Mouse (Mus musculus): Measurements from ENCODE around the gene Rcor1.
A peak's percentile ranks its signal among the peaks of the same experiment; 100 is the strongest.

Rcor1 gene

GRCm38 (mm10) chr12:111038976-111039612, at the start of gene Rcor1:
Gene Rcor1, plus strand, starts transcription at chr12:111039351.
- peak; percentile 97 for DNase-seq (ENCODE audit: extremely low read depth, low read depth)

DNA sequence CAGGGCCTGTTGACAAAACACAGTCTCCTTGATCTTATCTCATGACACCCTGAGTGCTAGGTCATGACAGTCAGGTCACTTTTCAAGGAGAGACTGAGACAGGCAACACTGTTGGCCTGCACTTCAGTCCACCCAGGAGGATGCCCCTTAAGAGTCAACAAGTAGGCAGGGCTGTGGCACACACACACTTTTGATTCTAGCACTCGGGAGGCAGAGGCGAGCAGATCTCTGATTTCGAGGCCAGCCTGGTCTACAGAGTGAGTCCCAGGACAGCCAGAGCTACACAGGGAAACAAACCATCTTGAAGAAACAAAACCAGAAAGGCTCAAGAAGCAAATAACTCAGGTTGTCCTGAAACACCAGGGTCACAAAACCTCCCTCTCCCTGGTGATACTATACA, 49.7 kb upstream of the Rcor1 start:
- no peak for DNase-seq (ENCODE audit: extremely low read depth, low read depth)

GRCm38 (mm10) chr12:110990500-110990899, 48.7 kb upstream of the Rcor1 start:
- DNase-seq (ENCODE audit: extremely low read depth, low read depth): no peak

- DNase-seq (ENCODE audit: extremely low read depth, low read depth): peak; percentile 87
These were observed 47.6 kb upstream of the Rcor1 start for GRCm38 (mm10) chr12:110991361-110992127.

- peak; percentile 87 for DNase-seq (ENCODE audit: extremely low read depth, low read depth)
These were observed 47.0 kb upstream of the Rcor1 start for GRCm38 (mm10) chr12:110992128-110992553.

DNA sequence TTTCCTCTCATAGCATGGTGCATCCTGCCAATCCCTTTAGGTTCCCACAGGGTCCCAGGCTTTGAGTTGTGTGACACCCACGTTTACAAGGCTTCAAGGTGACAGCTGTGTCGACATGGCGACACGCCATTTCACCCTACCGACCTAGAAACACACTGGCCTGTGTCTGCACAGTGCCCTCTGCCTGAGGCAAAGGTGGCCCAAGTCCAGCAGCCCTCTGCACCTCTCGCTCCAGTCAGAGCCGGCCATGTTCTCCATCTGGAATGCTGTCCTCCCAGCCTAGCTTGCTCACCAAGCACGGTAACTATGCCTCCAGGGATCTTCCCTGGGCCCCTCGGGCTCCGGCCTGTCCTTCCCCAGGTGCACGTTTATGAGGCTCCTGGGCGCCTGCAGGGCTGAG, 46.4 kb upstream of the Rcor1 start:
- no peak for DNase-seq (ENCODE audit: extremely low read depth, low read depth)

DNA sequence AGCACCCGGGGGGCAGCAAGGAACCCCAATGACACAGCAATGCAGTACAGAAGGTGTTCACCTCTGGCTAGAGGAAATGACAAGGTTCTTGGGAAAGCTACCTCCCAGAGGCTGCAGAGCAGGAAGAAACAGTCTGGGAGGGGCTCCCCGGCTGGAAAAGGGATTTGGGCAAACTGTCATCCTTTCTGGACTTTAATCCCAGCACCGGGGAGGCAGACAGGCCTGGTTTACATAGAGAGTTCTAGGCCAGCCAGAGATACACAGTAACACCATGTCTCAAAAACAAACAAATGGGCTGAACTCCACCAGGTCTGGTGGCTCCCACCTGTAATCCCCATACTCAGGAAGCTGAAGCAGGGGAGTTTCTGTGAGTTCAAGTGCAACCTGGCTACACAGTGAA, 45.9 kb upstream of the Rcor1 start:
- no peak for DNase-seq (ENCODE audit: extremely low read depth, low read depth)

- no peak for DNase-seq (ENCODE audit: extremely low read depth, low read depth)
These were observed 44.5 kb upstream of the Rcor1 start for GRCm38 (mm10) chr12:110994666-110995065.

DNA sequence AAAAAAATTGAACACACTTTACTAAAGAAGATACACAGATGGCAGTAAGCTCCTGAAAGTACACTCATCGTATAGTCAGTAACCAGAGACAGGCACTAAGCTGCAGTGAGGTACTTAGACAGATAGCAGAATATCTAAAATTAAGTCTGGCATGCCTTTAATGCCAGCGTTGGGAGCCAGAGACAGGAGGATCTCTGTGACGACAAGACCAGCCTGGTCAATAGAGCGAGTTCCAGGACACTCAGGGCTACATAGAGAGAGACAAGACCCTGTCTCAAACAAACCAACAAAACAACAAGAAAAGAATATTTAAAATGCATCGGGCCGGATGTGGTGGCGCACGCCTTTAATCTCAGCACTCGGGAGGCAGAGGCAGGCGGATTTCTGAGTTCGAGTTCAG, 41.1 kb upstream of the Rcor1 start:
- no peak for DNase-seq (ENCODE audit: extremely low read depth, low read depth)

DNA sequence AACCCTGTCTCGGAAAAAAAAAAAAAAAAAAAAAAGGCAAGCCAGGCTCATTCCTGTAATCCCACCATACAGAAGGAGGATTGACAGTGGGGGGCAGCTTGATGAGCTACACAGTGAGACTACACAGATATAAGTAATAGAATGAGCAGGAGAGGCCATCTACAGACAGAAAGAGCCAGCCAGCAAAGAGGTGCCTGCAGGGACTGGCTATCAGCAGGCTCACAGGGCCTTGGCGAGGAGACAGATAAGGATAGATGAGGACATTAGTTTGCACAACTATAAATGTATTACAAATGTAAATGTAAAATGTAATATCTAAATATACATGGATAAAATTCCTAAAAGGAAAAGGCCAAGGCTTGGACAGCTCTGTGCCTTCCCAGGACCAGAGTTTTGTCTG, 39.3 kb upstream of the Rcor1 start:
- DNase-seq (ENCODE audit: extremely low read depth, low read depth): no peak

DNA sequence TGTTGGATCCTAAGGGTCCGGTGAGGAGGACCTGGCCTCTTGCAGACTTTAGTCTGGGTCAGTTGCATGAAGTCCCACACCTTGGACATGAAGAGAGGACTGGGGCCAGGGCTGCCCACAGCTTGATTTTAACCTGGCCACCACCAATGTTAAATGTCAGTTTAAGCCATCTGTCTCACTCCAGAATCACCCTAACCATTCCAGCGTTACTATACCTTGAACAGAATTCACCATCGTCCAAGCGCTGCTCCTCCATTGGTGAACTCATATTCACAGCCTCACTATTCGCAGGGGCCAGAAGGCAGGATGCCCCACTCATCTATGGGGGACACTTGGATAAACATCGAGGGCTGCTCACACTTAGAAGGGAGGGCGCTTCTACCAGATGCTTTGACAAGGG, 38.2 kb upstream of the Rcor1 start:
- no peak for DNase-seq (ENCODE audit: extremely low read depth, low read depth)

DNA sequence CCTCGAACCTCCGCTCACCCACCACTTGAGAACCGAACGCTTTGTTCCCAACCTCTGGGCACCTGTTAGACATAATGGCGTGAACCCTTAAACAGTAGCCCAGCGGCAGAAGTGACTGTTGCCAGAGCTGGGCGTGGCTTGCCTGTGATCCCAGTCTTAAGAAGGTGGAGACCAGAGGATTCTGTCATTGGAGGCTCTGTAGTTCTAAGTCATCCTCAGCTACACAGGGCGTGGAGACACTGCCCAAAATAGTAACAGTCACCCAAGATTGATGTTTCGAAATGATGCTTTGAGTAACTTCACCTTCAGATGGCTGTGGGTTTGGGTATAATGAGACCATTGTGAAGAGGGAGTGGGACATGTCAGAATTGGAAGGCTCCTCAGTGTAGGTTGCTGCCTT, 35.0 kb upstream of the Rcor1 start:
- no peak for DNase-seq (ENCODE audit: extremely low read depth, low read depth)

GRCm38 (mm10) chr12:111005803-111006202, 33.3 kb upstream of the Rcor1 start:
- no peak for DNase-seq (ENCODE audit: extremely low read depth, low read depth)

GRCm38 (mm10) chr12:111006339-111006738, 32.8 kb upstream of the Rcor1 start:
- DNase-seq (ENCODE audit: extremely low read depth, low read depth): no peak

DNA sequence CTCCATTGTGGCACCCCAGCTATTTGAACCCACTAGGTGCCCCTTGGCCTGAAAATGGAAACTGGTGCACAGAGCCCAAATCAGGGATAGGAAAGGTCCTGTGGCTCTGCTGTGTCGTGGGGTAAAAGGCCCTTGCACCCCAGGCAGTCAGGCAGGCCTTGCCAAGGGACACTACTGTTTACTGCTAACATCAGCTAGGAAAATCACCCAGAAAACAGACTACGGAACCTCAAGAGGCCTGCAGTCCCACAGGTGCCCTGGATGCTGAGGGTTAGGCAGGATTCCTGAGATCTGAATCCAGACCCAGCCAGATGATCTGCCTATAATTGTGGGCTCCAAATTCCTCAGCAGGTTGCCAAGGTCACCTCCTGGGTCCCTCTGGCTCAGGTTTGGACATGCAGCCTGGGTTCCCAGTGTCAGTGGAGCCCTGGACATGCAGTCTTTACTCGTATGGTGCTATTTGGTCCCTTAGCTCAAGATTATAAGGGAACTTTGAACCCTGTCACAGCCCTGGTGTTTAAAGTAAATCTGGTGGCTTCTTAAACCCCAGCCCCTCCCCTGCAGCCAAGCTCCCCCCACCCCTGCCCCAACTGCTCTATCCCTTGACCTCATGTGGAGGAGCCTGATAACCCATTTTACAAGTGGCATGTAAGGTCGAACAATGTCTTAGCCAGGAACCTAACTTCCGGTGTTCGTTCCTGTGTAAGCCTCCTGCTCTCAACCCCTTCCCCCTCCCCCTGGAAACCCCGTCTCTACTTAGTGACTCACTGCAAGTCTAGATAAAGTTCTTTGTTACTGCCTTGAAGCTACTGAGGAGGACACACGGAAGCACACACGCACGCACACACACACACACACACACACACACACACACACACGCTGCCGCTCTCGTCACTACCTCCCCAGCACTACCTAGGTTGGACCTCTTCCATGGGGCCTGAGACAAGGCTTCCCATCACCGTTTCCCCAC, 31.7 kb upstream of the Rcor1 start:
- DNase-seq (ENCODE audit: extremely low read depth, low read depth): peak; percentile 95

DNA sequence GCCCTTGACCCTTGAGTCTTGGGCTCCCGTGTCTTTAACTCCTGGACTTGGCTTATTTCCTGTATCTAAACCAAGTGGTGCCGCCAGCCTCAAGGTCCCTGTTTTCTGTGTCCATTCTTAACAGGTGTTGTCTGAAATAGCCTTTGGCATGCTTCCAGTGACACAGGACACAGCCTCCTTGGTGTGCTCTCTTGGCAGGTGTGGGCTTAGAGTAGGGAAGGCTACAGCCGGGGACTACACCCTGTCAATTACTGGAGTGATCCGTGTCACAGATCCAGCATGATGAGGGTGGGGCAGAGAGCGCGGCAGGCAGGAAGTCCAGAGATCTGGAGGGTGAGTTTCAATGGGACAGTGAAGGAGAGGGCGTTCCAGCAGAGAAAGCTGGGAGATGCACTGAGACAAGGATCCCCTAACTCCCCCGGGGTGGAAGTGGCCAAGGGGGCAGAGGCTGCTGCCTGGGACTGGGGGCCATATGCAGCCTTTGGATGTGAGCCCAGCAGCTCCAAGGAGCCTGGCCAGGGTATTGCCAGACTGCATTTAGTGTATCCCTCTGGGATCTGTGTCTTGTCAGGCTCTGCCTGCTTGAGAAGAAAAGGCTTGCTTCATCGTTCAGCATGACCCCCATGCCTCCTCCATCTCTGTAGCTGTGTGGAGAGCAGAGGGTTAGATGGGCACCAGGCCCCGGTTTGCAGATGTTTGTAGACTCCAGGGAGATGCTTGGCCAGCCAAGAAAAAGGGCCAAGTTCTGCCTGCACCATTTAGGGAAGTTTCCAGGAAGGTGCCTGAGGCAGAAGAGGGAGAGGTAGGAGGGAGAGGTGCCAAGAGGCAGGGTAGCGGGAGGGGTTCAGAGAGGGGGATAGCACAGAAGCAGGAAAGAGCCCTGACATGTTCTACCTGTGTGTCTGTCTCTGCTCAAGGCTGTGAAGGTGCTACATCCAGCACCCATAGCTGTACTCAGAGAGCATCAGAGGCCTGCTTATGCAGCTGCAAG, 30.4 kb upstream of the Rcor1 start:
- DNase-seq (ENCODE audit: extremely low read depth, low read depth): no peak

GRCm38 (mm10) chr12:111009615-111010257, 29.4 kb upstream of the Rcor1 start:
- peak; percentile 27 for DNase-seq (ENCODE audit: extremely low read depth, low read depth)

DNA sequence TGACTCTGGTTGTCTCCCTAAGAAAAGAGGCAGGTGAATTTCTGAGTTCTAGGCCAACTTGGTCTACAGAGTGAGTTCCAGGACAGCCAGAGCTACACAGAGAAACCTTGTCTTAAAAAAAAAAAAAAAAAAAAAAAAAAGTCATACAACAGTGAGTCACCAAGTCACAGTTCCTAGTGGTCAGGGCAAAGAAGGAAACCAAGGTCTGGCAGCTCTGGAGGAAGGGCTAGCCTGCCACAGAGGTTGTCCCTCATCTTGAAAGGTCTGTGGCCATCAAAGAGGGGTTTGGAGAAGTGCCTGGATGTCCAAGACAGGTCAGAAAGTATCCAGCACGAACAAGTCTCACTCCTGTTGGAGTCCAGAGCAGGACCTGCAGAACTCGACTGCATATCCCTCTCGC, 22.3 kb upstream of the Rcor1 start:
- no peak for DNase-seq (ENCODE audit: extremely low read depth, low read depth)

DNA sequence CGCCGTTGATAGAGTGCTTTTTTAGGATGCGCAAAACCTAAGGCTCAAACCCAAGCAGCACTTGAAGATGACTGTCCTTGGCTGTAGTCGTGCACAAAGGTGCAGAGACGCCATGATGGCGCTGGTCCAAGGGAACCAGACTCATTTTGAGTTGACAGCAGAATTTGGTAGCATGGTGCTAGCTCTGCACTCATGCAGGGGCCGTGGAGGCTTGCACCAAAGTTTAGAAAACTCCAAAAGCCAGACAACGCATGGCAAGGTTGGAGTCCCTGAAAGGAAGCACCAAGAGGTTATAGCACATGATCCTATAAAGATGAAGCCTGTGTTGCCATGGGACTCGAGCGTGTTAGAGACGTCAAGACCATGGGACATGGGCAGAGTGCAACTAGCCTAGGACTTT, 21.1 kb upstream of the Rcor1 start:
- no peak for DNase-seq (ENCODE audit: extremely low read depth, low read depth)

DNA sequence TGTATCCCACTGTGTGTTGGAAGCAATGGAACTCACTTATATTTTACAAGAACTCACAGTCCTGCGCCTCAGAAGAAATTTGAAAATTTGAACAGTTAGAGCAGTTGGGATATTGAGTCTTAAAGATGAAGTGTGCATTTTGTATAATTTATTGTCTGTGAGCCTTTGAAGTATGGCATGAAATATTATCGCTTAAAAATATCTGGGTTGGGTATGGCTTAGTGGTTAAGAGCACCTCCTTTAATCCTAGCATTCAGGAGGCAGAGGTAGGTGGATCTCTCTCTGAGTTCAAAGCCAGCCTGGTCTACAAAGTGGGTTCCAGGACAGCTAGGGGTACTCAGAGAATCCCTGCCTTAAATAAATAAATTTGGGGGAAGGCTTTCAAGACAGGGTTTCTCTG, 20.1 kb upstream of the Rcor1 start:
- DNase-seq (ENCODE audit: extremely low read depth, low read depth): no peak
